Mouse (Mus musculus) midbrain, embryonic 13.5 days (tissue): ENCODE measurements around the gene Dusp27. TPM values are rescaled to one million over a fixed set of nuclear protein-coding genes. Genes with fewer than 3 reads are reported as not detected.

Experiments
- ATAC-seq: fragments of 200-750 bp; cut with Nextera tagmentation; 2 replicates; pipeline ENCODE4 v1.8.0; 2017; ENCODE audit warnings: mild to moderate bottlenecking, moderate TSS enrichment, moderate library complexity
- H3K27ac ChIP-seq: fragments of 300-500 bp; sonication (generic); 2 replicates; pipeline ENCODE4 v1.5.1; 2015; ENCODE audit warnings: inconsistent platforms, mild to moderate bottlenecking, moderate library complexity
- H3K27me3 ChIP-seq: fragments of 300-500 bp; sonication (generic); 2 replicates; pipeline ENCODE4 v1.6.1; 2015; ENCODE audit warnings: mild to moderate bottlenecking, inconsistent platforms
- H3K36me3 ChIP-seq: fragments of 300-500 bp; sonication (generic); 2 replicates; pipeline ENCODE4 v1.6.1; 2015; ENCODE audit warnings: mild to moderate bottlenecking, inconsistent platforms
- H3K4me1 ChIP-seq: fragments of 300-500 bp; sonication (generic); replicated peaks from 2 replicates; pipeline ENCODE4 v1.6.1; 2015; ENCODE audit warnings: inconsistent platforms
- H3K4me2 ChIP-seq: fragments of 300-500 bp; sonication (generic); replicated peaks from 2 replicates; pipeline ENCODE4 v1.6.1; 2015; ENCODE audit warnings: moderate library complexity, mild to moderate bottlenecking, inconsistent platforms
- H3K4me3 ChIP-seq: fragments of 300-500 bp; sonication (generic); replicated peaks from 2 replicates; pipeline ENCODE4 v1.5.1; 2015; ENCODE audit warnings: mild to moderate bottlenecking, inconsistent platforms
- H3K9ac ChIP-seq: fragments of 300-500 bp; sonication (generic); replicated peaks from 2 replicates; pipeline ENCODE4 v1.6.1; 2015; ENCODE audit warnings: mild to moderate bottlenecking, inconsistent platforms
- H3K9me3 ChIP-seq: fragments of 300-500 bp; sonication (generic); 2 replicates; pipeline ENCODE4 v1.6.1; 2016; ENCODE audit warnings: mild to moderate bottlenecking, inconsistent platforms
- WGBS: fragments of 180-500 bp; shearing (Covaris S2); methylation state at CpG from one replicate; pipeline ENCODE4 v1.1.7; 2015; 5-methylcytosine and 5-hydroxymethylcytosine counted together
- polyA plus RNA-seq: library from polyadenylated mRNA; unstranded; fragments of >200 nt; fragmentation: Nextera tagmentation; extraction: Ambion mirVana; gene quantifications from 2 replicates; pipeline ENCODE4 v1.2.1, GENCODE M21; 2015

Gene Dusp27
- 1.2 and 1.3 TPM in 2 replicates for polyA plus RNA-seq

DNA sequence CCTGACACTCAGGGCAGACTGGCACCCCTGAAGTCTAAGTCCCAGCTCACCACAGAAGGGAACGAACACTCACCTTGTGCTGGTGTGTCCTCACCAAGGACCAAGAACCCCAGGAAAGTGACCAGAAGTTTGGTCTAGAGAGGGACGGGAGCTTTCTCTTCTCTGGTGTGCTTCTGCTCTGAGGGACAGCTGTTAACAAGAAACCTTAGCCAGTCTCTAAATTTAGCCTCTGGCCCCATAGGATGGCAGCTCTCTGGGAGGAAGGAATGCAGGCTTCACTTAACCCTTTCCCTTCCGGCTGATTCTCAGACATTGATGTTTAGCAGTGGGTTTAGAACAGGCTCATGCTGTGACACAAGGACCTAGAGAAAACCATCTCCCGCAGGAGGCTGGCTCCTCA lies at the start of gene Dusp27:
TSS of gene Dusp27 (minus strand) at position 204 of the 400 bp plus-strand sequence.
- no peaks in the 10 kb centered on the region for H3K27me3 ChIP-seq
- H3K4me3 ChIP-seq: no peak within 1 kb of the TSS
- H3K9me3 ChIP-seq: no peaks in the 10 kb centered on the region
- no peak for ATAC-seq
- no peak within 1 kb of the TSS for H3K4me2 ChIP-seq
- no peak within 1 kb of the TSS for H3K9ac ChIP-seq
- no peaks in the 10 kb centered on the region for H3K4me1 ChIP-seq
- no peak within 1 kb of the TSS for H3K27ac ChIP-seq
- WGBS: 70% methylated on average over 4 of the region's 4 CpGs
- no peaks in the 10 kb centered on the region for H3K36me3 ChIP-seq

DNA sequence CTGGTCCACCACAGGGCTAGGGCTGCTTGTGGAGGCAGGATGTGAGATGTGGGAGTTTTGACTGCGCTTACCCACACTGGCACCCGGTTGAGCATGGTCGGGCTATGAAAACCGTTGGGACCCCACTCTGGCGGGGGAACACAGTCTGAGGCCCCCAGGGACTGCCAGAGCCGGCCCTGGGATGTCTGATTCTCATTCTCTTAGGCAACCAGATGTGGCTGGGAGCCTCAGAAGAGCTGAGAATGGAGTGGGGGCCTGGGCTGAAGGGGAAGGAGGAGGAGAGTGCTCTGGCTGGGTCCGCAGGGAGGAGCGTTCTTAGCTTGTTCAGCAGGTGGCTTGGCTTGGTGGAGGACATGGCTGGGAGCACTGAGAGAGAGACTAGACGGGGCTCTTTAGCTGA lies 45.9 kb upstream of the Dusp27 start:
- H3K36me3 ChIP-seq: no peaks in the 10 kb centered on the region
- no peaks in the 10 kb centered on the region for H3K27me3 ChIP-seq
- H3K27ac ChIP-seq: no peak overlapping the region
- 75% methylated on average over 9 of the region's 9 CpGs for WGBS
- no peaks in the 10 kb centered on the region for H3K4me1 ChIP-seq
- H3K9me3 ChIP-seq: no peaks in the 10 kb centered on the region
- ATAC-seq: no peak
- no peak overlapping the region for H3K4me3 ChIP-seq
- no peak overlapping the region for H3K9ac ChIP-seq
- H3K4me2 ChIP-seq: no peak overlapping the region

DNA sequence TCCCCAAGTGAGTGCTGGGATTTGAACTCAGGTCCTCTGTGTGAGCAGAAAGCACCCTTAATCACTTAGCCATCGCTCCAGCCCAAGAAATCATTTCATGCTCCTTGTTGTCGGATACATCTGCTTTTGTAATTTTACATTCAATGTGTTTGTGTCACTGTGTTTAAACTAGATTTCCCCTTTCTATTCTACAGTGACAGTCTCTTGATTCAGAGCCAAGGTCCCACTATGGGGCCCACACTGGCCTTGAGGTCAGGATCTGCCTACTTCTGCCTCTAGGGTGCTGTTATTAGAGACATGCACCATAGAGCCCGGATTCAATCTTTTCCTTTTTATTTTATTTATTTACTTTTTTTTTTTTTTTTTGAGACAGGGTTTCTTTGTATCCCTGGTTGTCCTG lies 45.3 kb upstream of the Dusp27 start:
- no peaks in the 10 kb centered on the region for H3K36me3 ChIP-seq
- no peaks in the 10 kb centered on the region for H3K27me3 ChIP-seq
- no peaks in the 10 kb centered on the region for H3K9me3 ChIP-seq
- H3K4me3 ChIP-seq: no peak overlapping the region
- WGBS: 85% methylated on average over 3 of the region's 3 CpGs
- no peak overlapping the region for H3K9ac ChIP-seq
- H3K4me2 ChIP-seq: no peak overlapping the region
- H3K4me1 ChIP-seq: no peaks in the 10 kb centered on the region
- no peak for ATAC-seq
- H3K27ac ChIP-seq: no peak overlapping the region

DNA sequence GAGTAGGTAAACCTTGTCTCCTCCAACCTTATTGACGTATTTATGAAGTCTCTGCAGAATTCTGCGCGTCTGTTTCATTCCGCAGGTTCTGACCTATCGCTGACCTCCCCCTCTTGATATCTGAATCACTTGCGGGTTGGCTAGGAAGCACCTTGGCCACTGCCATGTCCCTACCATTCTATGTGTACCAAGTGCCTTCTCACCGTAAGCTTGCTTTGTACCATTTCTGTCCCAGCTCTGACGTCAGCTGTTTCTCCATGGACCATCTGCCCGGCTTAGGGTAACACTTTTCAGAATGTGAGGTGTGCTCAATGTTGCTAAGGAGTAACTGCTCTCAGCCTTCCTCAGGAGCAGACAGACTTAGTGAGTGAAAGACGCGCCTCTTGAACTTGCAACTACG lies 43.1 kb upstream of the Dusp27 start:
- WGBS: 95% methylated on average over 12 of the region's 12 CpGs
- no peaks in the 10 kb centered on the region for H3K36me3 ChIP-seq
- no peaks in the 10 kb centered on the region for H3K4me1 ChIP-seq
- no peak overlapping the region for H3K9ac ChIP-seq
- no peak for ATAC-seq
- H3K4me3 ChIP-seq: no peak overlapping the region
- H3K9me3 ChIP-seq: no peaks in the 10 kb centered on the region
- no peaks in the 10 kb centered on the region for H3K27me3 ChIP-seq
- H3K4me2 ChIP-seq: no peak overlapping the region
- H3K27ac ChIP-seq: no peak overlapping the region

- no peak for ATAC-seq
- H3K4me1 ChIP-seq: no peaks in the 10 kb centered on the region
- no peaks in the 10 kb centered on the region for H3K9me3 ChIP-seq
- no peak overlapping the region for H3K27ac ChIP-seq
- no peak overlapping the region for H3K9ac ChIP-seq
- 88% methylated on average over 7 of the region's 7 CpGs for WGBS
- no peaks in the 10 kb centered on the region for H3K27me3 ChIP-seq
- H3K4me2 ChIP-seq: no peak overlapping the region
- no peaks in the 10 kb centered on the region for H3K36me3 ChIP-seq
- H3K4me3 ChIP-seq: no peak overlapping the region
Observed at GRCm38 (mm10) chr1:166169713-166170112, 42.0 kb upstream of the Dusp27 start.

DNA sequence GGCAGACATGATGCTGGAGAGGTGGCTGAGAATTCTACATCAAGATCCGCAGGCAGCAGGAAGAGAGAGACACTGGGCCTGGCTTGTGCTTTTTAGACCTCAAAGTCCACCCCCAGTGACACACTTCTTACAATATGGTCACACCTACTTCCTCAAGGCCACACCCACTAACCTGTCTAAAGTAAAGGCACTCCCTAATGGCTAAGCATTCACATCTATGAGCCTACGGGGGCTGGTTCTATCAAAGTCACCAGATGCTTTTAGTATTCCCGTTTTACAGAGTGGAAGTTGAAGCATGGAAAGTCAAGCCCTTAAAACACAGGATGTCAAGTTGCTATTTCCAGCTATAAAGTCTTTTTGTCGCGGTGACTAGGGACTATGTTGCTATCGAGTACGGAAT lies 40.3 kb upstream of the Dusp27 start:
- Histone ChIP-seq H3K27ac (no peak overlapping the region), H3K4me3 (no peak overlapping the region), H3K9me3 (no peaks in the 10 kb centered on the region), H3K27me3 (no peaks in the 10 kb centered on the region), H3K36me3 (no peaks in the 10 kb centered on the region), H3K4me1 (0 out of 2 replicates have a peak, but pooled peaks cover 4% of the 10 kb centered on the region), H3K4me2 (no peak overlapping the region), H3K9ac (no peak overlapping the region)
- ATAC-seq: no peak
- WGBS: 95% methylated on average over 7 of the region's 7 CpGs

- H3K9me3 ChIP-seq: no peaks in the 10 kb centered on the region
- no peaks in the 10 kb centered on the region for H3K36me3 ChIP-seq
- H3K27me3 ChIP-seq: no peaks in the 10 kb centered on the region
- no peak overlapping the region for H3K4me3 ChIP-seq
- WGBS: 81% methylated on average over 4 of the region's 4 CpGs
- no peak for ATAC-seq
- H3K9ac ChIP-seq: no peak overlapping the region
- 0 out of 2 replicates have a peak, but pooled peaks cover 4% of the 10 kb centered on the region for H3K4me1 ChIP-seq
- H3K4me2 ChIP-seq: no peak overlapping the region
- no peak overlapping the region for H3K27ac ChIP-seq
Observed at GRCm38 (mm10) chr1:166167405-166167804, 39.7 kb upstream of the Dusp27 start.

- Histone ChIP-seq H3K4me2 (no peak overlapping the region), H3K9me3 (no peaks in the 10 kb centered on the region), H3K4me1 (peaks cover 4% of the 10 kb centered on the region; the same call in 1 of the 2 replicates), H3K36me3 (no peaks in the 10 kb centered on the region), H3K27ac (no peak overlapping the region), H3K27me3 (peaks cover 2% of the 10 kb centered on the region), H3K4me3 (no peak overlapping the region), H3K9ac (no peak overlapping the region)
- ATAC-seq: no peak
- 92% methylated on average over 9 of the region's 9 CpGs for WGBS
Observed at GRCm38 (mm10) chr1:166165159-166165558, 37.4 kb upstream of the Dusp27 start.

DNA sequence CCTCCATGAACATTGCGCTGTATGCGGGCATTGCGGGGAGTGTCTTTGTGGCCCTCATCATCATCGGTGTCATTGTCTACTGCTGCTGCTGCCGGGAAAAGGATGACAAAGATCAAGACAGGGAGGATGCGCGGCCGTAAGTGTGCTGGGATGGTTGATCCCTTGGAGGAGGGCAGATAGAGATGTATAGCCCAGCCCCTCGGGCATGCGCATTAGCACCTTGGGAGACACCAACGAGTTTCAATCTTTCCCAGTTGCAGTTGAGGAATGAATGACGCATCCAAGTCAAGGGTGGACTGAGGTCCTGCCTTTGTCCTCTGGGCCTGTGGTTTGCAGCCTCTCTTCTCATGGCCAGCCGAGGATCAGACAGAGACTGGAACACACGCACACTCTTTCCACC lies 36.9 kb upstream of the Dusp27 start:
- Histone ChIP-seq H3K36me3 (no peaks in the 10 kb centered on the region), H3K9me3 (no peaks in the 10 kb centered on the region), H3K27me3 (peaks cover 8% of the 10 kb centered on the region), H3K27ac (no peak overlapping the region), H3K4me3 (no peak overlapping the region), H3K4me1 (peaks cover 4% of the 10 kb centered on the region; the same call in 1 of the 2 replicates), H3K4me2 (no peak overlapping the region), H3K9ac (no peak overlapping the region)
- ATAC-seq: no peak
- 87% methylated on average over 14 of the region's 14 CpGs for WGBS

DNA sequence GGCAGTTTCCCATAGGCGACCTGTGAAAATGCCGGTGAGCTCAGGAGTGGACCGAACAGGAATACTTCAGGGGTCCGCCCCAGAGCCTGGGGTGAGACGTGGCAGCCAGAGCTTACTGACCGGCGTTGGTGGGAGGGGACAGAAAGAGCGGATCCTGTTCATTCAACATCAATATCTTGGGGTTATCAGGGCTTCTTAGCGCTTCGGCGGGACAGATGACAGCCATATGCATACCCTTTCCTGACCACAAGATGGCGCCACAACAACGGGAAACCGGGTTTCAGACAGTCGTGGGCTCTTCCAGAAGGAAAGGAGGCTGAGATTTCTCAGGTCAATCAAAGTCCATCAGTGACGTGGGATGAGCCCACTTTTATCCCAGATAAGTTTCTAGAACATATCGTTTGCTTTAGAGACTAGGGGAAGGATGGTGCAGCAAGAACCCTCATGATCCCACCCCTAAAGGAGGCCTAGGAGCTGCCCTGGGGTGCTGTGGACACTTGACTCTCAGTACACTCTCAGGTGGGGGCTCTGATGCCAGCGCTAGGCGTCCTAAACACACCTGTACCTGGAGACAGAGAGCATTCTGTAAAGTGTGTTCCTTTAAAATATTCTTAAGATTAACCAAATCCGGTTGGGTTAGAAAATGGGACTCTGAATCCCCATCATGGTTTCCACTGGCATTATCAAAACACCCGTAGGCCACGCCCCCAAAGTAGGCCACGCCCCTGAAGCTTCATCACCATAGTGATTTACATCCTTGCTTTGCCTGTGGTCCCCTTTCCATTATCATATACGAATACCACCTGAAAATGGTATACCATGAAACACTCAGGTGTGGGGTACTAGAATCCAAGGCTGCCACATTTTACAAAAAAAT lies 33.1 kb upstream of the Dusp27 start:
- H3K36me3 ChIP-seq: no peaks in the 10 kb centered on the region
- H3K4me1 ChIP-seq: peaks cover 4% of the 10 kb centered on the region; the same call in 1 of the 2 replicates
- peak overlapping the region; percentile 48 for H3K4me2 ChIP-seq
- peak overlapping the region; percentile 18 for H3K4me3 ChIP-seq
- 17% methylated on average over 24 of the region's 24 CpGs for WGBS
- peaks cover 16% of the 10 kb centered on the region for H3K27me3 ChIP-seq
- H3K9ac ChIP-seq: 0 out of 2 replicates have a peak overlapping the region, but pooled peaks have one; percentile 45
- no peak overlapping the region for H3K27ac ChIP-seq
- no peaks in the 10 kb centered on the region for H3K9me3 ChIP-seq
- peak; percentile 69 for ATAC-seq

DNA sequence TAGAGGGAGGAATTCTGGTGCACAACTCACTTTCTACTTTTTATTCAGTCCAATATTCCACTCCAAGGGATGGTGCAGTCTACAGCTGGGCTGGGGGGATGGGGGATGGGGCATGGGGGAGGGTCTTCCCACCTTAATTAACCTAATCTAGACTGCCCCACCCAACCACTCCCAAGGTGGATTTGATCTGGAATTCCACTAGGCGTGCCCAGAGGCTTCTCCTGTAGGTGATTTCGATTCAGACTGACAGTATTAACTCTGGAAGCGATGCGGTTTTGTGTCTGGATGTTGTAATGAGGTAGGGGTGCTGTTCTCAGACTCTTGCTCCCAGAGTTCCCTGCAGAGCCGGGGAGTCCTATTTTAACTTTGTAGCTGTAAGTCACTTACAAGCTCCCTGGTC lies 32.4 kb upstream of the Dusp27 start:
- Histone ChIP-seq H3K4me1 (peaks cover 4% of the 10 kb centered on the region; the same call in 1 of the 2 replicates), H3K27me3 (peaks cover 22% of the 10 kb centered on the region), H3K4me3 (peak overlapping the region; percentile 18; the same call in 1 of the 2 replicates), H3K9ac (no peak overlapping the region), H3K36me3 (no peaks in the 10 kb centered on the region), H3K27ac (no peak overlapping the region), H3K9me3 (no peaks in the 10 kb centered on the region), H3K4me2 (peak overlapping the region; percentile 48)
- ATAC-seq: peak; percentile 5; the same call in 1 of the 2 replicates
- WGBS: 50% methylated on average over 5 of the region's 5 CpGs

DNA sequence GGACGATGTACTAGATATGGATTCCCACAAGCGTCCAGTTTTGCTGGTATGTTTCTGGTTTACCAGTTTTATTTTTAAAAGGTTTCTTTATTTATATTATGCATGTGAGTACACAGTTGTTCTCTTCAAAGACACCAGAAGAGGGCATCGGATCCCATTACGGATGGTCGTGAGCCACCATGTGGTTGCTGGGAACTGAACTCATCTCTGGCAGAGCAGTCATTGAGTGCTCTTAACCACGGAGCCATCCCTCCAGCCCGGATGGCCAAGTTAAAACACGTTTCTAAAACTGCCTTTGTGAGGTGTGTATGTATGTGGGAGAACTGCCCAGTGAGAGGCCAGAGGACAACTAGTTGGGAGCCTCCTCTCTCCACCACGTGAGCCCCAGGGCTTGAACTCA lies 30.9 kb upstream of the Dusp27 start:
- ATAC-seq: no peak
- H3K27me3 ChIP-seq: peaks cover 31% of the 10 kb centered on the region
- no peak overlapping the region for H3K4me2 ChIP-seq
- no peak overlapping the region for H3K27ac ChIP-seq
- H3K9ac ChIP-seq: no peak overlapping the region
- peaks cover 5% of the 10 kb centered on the region for H3K4me1 ChIP-seq
- H3K9me3 ChIP-seq: no peaks in the 10 kb centered on the region
- H3K4me3 ChIP-seq: no peak overlapping the region
- WGBS: 72% methylated on average over 9 of the region's 9 CpGs
- H3K36me3 ChIP-seq: no peaks in the 10 kb centered on the region
